Mouse (Mus musculus): ENCODE data around the gene Efcab12.
A peak's percentile ranks its signal among the peaks of the same experiment; 100 is the strongest.

Efcab12 gene

DNA sequence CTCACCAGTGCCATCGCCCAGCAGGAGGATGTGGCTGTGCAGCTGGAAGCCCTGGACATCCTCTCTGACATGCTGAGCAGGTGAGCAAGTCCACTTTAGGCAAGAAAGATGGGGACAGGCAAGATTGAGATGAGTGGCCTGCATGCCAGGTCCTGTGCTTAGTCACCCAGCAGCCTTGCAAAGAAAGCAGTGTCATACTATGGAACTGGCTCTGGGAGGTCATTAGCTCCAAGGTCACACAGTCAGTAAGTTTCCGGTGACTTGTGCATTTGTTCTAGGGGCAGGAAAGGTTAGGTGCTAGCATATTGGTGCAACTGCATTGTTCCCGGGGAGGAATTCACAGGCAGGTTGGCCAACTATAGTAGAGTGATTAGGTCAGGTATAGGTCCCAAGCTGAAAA, 55.4 kb downstream of the Efcab12 start:
- no peak for DNase-seq

GRCm38 (mm10) chr6:115776363-115776762, 61.8 kb downstream of the Efcab12 start:
- peak; percentile 41 to 43 for DNase-seq

GRCm38 (mm10) chr6:115775838-115776237, 62.4 kb downstream of the Efcab12 start:
- peak; percentile 63 to 67 for DNase-seq

GRCm38 (mm10) chr6:115774501-115774921, 63.7 kb downstream of the Efcab12 start, which contains the start of gene Cand2:
Cand2 (plus strand) TSS chr6:115774538.
- peak; percentile 58 to 79 for DNase-seq

GRCm38 (mm10) chr6:115773966-115774413, 64.2 kb downstream of the Efcab12 start:
- DNase-seq, result peak; percentile 29 to 32

GRCm38 (mm10) chr6:115772604-115773003, 65.6 kb downstream of the Efcab12 start:
- DNase-seq, result no peak

GRCm38 (mm10) chr6:115772201-115772600, 66.0 kb downstream of the Efcab12 start:
- peak in 1 of 2 experiments; percentile 24 for DNase-seq

DNA sequence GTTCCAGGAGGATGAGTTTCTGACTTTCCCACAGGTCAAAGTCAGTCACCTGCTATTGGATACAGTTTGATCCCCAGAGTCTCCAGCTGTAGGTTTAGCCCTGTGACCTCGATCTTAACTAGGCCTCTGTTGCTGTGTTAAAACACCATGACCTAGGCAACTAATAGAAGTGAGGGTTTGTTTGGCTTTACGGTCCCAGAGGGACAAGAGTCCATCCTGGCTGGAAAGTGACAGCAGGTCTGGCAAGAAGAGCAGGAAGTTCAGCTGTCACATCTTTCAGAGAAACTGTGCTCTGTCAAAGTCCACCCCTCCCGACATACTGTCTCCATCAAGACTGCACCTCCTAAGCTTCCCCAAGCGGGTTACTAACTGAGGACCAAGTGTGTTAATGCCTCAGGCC, 67.4 kb downstream of the Efcab12 start:
- no peak for DNase-seq

DNA sequence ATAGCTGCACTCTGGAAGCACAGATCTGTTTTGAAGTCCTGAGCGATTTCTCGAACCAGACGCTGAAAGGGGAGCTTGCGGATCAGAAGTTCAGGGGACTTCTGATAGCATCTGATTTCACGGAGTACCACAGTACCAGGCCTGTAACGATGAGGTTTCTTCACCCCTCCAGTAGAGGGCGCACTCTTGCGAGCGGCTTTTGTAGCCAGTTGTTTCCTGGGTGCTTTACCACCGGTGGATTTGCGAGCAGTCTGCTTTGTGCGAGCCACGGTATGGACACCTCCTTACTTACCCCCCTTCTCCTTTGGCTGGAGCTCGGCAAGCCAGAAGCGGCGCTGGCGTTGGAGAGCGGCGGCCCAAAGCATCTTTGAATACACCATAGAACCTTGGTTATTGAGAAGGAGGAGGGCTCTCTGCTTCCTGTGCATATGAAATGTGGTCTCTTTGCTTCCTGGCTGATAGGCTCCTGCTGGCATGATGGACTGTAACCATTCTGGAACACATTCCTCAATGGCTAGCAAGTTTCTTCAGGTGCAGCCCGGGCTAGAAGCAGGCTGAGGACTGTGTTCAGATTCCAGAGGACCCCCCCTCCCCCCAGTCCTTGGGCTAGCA, 68.0 kb downstream of the Efcab12 start:
- DNase-seq, result no peak

GRCm38 (mm10) chr6:115768207-115768606, 70.0 kb downstream of the Efcab12 start:
- DNase-seq, result no peak

- DNase-seq, result no peak
Measured at GRCm38 (mm10) chr6:115767357-115767756, 70.9 kb downstream of the Efcab12 start.

DNA sequence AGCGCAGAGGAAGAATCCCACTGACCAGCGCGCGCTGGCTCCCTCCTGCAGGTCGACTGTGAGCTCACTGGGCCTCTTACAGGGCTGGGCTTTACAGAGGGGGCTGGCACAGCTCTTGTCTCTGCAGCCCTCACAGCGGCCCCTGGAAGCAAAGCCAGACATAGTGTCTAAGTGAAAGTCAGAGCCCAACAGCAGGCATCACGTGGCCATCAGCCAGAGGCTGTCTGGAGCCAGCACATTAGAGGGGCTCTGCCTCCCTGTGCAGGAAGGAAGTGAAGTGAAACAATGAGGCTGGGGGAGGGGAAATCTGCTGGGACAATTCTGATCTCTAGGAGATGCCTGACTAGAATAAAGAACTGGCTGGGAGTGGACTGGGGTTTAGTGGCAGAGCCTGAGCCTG, 74.0 kb downstream of the Efcab12 start:
- peak; percentile 58 to 70 for DNase-seq

- DNase-seq, result no peak
Measured at GRCm38 (mm10) chr6:115761995-115762756, 76.0 kb downstream of the Efcab12 start, which contains the start of gene Tmem40. Tmem40 (minus strand) TSS chr6:115762410.

DNA sequence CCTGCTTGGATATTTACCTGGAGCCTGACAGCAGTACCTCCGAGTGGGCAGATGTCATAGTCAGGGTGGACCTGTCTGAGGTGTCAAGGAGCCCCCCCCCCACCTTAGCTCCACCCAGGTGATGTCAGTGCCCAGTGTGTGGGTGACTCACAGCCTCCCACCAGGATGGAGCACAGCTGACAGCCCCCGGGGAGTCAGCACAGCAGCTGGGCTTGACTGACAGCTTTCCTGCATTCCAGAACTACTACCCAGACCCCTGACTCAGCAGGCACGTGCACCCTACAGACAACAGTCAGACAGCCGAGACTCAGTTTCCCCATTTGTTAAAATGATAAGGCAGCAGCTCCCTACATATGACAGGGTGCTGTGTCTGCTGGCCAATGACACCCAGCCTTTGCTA, 77.2 kb downstream of the Efcab12 start:
- no peak for DNase-seq

All from cerebellum, postnatal 14 days (tissue).